Mouse (Mus musculus) T-helper 17 cell (primary cell): ENCODE measurements around the gene Clasrp.

Source experiments
- in situ Hi-C, 2 experiments: fragments of 300-600 bp; cut with MboI, MseI; formaldehyde crosslinking; loops; 1 replicate in 1 of 2; 2 replicates in 1 of 2; pipeline ENCODE4 v1.15.1; 2025; ENCODE audit warnings: high pct_unique_total_duplicates in 2 of 2

Clasrp gene

DNA sequence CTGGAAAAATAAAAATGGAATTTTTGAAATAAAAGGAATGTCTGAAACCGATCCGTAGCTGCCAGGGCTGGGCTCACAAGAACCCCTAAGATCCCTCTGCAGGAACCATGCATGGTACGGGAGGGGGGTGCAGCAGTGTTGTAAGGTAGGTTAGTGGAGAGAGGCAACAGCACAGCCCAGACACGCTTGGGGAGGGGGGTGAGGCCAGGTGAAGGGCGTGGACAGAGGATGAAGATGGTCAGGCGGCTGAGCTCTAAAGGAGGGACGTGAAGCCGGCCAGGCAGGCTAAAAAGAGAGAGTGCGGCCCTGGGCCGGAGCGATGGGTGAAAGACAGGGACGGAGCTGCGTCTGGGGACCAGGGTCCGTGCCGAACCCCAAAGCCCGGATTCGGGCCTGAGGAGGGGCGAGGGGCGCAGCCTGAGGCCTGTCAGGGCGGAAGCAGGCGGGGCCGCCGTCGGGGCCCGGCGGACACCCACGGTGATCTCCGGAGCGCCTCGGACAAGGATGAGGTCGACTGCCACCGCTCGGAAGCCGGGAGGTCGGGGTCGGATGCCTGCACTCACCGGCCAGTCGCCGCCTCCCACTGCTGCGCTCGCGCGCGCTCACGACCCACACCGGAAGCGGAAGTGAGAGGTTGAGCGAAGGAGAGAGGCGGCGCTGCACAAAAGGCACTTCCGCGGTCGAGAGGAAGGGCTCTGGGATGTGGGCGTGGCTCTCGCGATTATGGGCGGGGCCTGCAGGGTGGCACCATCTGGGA lies at the start of gene Clasrp:
Gene Clasrp, minus strand, starts transcription at position 638 of the 757 bp plus-strand sequence.
- in situ Hi-C loops = no loop called here

DNA sequence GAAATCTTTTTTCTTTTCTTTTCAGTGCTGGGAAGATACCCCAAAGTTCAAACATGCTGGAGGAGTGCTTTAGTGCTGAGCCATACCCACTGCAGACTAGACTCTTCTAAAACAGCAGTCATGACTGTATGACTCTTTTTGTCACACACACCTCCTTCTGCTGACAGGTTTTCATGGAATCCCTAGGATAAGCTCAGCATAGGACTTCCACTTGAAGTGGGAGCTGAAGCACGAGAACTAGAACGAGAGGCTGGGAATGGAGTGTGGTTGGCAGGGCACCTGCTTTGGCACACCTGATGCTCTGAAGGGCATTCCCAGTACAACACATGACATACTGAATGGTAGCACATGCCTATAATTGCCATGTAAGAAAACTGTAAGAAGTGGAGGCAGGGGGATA lies 48.3 kb upstream of the Clasrp start:
- in situ Hi-C loops = no loop called here

DNA sequence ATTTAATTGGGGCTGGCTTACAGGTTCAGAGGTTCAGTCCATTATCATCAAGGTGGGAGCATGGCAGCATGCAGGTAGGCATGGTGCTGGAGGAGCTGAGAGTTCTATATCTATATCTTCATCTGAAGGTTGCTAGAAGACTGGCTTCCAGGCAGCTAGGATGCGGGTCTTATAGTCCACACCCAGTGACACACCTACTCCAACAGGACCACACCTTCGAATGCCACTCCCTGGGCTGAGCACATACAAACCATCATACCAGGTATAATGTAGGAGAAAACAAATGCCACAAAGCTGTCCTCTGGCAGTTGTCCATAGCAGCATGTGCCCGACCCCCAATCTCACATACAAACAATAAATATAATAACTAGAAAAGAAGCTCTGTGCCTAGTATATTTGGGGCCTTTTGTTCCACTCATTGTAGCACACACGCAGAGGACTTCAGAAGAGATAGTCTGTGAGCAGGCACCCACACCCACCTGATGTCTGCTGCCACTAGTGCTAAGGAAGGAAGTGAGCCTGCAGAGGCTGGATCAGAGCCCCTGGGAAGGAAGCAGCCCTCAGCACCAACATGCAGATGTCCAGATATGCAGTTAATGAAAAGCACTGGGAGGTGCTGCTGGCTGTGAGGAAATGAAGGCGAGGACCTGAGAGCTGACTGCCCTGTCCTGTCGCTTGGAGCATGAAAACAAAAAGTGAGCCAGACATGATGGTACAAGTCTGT lies 46.9 kb upstream of the Clasrp start:
- in situ Hi-C loops = no loop called here

DNA sequence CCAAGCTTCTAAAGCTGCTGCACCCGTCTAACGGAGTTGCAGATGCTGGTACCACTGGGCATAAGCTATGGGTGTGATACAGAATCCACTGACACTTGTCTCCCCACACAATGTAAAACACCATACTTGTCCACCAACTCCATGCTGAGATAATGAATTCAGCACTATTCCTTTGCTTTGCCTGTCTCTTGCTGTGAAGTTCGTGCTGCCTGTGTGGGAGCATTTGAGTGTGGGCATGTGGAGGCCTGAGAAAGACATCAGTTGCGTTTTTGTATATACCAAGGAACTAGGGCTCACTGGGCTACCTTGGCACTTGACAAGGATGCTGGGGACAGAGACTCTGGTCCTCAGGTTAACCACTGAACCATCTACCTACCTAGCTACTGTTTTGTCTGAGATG lies 36.9 kb upstream of the Clasrp start:
- in situ Hi-C loops = no loop called here

DNA sequence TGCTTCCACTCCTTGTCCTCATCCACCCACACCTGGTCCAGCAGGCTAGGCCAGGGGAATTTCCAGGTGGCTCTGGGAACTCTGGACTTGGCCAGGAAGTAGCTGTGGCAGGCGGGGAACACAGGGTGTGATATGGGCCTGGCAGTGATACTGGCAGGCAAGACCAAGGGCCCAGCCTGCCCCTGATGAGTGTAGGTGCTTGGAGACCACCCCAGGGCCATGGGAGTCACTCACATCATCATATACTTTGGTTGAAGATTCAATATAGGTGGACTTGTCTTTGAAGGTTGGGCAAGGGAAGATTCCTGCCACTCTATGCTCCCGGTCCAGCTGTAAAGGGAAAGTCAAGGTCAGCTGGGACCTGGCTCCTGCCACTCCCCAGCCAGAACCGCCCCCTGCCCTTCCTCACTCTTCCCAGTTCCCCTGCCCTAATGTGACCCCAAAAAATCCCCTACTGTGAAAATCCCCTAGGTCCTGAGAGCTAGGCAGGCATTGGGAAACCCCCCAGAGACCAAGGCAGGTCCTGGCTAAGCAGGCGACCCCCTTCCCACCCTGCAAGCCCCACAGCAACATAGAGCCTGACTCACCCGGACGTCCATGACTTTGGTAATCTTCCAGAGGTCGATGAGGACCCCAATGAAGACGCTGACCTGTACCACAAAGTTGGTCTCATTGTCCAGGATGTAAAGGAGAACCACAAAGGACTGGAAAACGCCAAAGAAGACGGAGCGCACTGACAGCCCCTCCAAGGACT lies 31.0 kb upstream of the Clasrp start:
- in situ Hi-C loops = no loop called here

DNA sequence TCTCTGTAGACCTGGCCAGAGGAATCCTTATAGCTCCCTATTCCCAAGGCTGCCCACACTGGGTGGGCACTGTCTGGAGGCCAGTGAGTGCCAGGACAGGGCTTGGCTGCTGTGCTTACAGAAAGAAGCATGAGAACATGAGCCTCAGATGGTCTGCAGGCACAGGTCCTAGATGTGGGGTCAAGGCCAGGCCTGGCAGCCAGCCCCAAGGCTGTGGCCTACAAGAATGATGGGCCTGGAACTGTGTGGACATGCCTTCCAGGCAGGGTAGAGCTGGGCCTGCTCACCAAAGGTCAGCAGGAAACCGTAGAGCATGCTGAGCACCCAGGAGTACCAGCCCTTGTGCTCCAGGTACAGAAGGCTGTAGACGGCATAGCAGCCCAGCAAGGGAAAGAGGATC lies 30.3 kb upstream of the Clasrp start:
- in situ Hi-C loops = no loop called here

DNA sequence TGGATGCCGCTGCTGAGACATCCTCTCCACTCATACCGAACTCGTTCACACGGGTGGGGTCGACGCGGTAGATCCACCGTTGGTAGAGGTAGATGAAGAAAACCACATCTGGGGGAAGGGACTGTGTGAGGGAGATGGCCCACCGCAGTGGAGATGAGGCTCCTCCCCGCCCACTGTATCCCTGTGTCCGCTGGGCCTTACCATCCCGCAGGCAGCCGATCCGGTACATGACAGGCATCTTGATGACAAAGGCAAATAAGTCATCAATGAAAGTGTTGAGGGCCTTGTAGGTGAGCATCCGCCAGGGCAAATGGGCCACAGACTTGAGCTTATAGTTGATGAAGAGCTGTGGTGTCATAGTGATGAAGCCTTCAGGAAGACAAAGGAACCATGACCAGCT lies 29.6 kb upstream of the Clasrp start:
- in situ Hi-C loops = no loop called here

DNA sequence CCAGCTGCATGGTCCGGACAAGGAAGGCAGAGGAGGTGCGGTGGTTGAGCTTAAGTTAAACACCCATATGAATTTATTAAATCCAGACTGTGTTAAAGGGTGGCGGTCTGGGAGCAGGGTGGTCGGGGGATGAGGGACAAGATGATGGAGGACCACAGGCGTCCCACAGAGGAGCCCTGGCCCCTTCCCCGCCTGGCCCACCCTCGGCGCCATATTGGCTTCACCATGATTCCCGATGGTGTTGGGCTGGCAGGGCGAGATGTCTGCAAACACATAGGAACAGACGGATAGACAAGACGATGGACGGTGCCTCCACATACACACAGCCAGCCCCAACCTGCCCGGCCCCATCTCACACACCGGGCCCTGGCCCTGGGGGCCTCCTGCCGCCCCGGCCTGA lies 28.9 kb upstream of the Clasrp start:
- in situ Hi-C loops = no loop called here

DNA sequence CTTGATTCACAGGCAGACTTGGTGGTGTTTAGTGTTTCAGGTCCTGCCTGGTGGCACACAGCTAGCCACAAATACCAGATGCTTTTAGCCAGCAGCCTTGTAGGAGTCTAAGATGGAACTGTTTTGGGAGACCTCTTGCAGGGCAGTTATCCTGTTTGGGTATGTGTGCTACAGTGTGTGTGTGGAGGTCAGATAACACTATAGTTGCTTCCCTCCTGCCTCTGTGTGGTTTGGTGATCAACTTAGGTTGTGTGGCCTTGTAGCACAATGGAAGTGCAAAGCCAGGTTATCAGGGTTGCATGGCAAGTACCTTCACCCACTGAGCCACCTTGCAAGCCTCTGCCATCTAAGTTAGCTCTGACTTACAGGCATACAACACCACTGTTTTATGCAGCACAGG lies 28.4 kb upstream of the Clasrp start:
- in situ Hi-C loops = no loop called here

DNA sequence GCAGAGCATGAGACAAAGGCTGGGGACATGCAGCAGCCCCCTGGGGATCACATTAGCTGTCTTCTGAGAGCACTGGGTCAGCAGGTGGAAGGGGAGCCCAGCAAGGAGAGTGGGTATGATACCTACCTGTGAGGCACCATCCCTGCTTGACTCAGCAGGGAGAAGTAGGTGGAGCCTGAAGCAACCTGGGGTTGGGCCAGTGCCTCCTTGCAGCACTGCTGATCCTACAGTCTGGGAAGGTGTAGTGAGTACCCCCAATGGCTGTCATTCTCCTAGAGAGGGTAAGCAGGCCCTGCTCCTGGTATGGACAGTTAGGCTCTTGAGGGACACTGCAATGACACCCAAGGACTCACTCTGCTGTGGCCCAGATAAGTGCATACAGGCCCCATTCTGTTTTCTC lies 28.0 kb upstream of the Clasrp start:
- in situ Hi-C loops = no loop called here

DNA sequence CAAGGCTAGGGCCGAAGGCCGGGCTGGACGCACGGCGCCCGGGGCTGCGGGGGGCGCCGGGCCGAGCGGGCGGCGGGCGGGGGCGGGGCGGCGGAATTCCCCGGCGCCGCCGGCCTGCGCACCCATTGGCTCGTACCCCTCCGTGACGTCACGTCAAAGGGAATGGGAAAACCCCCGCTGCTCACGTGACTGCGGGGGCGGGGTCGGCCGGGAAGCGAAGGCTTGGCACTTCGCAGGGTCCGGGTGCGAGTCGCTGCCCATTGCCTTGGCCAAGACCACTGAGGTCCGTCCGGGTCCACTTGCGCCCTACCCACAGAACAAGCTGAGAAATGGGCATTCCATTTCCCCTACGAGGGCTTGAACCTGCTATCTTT lies 25.1 kb upstream of the Clasrp start, which contains the start of gene Relb:
Gene Relb, minus strand, starts transcription at position 78 of the 374 bp plus-strand sequence.
- in situ Hi-C loops = no loop called here

DNA sequence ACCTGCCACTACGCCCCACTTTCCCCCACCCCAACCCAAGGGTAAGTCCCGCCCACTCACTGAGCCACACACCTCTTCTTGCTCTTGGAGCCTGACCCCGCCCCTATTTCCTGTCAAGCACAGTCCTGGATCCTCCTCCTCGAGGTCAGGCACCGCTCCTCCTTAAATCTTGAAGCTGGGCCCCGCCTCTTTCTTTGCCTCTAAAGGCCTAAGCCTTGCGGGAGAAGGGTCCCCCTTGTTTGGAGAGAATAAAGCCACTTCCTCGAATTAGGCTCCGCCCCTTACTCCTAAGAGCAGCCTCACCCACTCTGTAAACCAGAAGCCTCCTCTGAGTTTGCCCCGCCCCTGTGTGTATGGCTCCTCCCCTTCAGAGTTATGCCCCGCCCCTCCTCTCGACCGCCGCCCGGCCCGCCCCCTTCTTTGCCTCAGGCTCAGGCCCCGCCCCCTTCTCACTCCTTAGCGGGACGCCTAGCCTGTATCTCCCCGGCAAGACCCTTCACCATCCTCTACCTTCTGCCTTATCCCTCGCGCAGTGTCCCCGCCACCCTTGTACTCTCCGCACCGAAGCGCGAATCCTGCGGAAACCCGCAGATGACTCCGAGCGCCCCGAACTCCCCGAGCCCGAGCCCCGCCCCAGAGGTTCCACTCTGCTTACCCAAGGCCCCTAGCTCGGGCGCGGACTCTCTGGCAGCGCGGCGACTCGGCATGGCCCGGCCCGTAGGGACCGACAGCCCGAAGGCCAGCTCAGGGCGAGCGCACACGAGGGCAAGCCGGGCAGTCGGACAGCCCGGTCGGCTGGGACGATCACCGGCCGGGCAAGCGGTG lies 24.5 kb upstream of the Clasrp start:
- in situ Hi-C loops = no loop called here

DNA sequence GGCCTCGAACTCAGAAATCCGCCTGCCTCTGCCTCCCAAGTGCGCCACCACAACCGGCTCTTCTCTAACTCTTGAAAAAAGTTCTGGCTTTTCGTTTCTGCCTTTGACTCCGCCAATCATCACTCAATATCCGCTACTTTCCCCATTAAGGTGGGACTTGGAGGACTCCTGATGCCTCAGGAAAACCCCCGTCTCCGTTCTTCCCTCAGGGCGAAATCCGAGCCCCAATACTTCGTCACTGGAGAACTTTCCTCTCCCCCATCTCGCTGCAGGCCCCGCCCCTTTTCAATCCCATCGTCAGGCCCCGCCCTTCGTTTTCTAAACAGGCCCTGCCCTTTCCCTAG lies 23.9 kb upstream of the Clasrp start:
- in situ Hi-C loops = no loop called here

DNA sequence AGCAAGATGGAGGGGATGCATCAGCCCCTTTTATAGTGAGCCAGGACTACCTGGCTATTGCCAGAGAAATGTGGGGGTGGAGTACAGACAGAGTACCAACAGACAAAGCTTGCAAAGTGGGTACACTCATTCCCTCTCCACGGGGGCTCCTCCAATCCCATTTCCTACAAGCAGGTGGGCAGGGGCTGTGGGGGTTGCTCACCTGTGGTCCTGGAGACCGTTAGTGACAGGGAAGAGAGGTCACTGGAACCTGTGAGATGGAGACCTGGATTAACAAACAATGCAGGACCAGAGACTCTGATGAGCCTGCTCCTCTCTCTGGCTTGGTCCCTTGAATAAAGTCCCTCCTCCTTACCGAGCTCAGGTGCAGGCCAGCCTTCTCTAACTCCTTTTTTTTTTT lies 23.4 kb upstream of the Clasrp start:
- in situ Hi-C loops = no loop called here

DNA sequence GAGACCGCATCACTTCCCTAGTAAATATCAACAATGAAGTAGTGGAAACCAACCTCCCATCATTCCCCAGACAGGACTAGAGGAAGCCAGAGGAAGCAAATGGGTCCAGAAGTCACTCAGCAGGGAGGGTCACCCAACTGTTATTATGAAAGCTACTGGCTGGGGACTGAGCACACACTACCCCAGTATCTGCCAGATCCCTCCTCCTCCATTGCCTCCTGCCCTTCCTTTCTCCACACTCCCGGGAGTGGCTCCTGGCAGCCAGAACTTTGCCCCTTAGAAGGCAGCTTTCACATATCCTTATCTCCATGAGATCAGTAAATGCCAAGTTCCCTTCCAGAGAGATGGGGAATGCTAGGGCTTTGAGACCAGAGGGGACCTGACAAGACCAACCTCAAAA lies 19.1 kb upstream of the Clasrp start:
- in situ Hi-C loops = no loop called here

DNA sequence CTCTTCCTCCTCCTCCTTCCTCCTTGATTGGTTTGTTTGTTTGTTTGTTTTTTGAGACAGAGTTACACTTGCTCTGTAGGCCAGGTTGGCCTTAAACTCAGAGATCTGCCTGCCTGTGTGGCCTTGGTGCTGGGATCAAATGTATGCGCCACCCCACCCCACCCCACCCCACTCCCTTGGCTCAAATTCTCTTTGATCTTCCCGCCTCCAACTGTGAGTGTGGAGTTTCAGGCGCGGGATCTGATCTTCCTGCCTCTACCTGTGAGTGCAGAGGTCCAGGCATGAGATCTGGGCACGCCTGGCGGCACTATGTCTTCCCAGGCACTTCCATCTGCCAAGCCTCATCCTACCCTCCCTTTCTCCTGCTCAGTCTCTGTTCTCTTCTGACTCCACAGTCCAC lies 18.0 kb upstream of the Clasrp start:
- in situ Hi-C loops = no loop called here

DNA sequence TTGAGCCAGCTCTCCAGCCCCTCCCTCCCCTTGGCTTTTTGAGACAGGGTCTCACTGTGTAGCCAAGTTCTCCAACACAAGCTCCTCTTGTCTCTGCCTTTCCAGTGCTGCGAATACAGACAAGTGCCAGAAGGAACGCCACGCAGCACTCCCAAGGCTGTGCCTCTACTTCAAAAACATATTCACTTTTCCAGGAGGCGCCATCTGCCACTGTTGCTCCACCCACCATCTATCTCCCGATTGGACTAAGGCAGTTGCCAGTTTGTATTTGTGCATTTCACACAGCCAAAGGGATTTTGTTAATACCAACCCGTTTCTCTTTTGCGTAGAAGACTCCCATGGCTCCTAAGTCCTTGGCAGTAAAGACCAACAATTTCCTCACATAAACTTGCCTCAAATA lies 16.5 kb upstream of the Clasrp start:
- in situ Hi-C loops = no loop called here

DNA sequence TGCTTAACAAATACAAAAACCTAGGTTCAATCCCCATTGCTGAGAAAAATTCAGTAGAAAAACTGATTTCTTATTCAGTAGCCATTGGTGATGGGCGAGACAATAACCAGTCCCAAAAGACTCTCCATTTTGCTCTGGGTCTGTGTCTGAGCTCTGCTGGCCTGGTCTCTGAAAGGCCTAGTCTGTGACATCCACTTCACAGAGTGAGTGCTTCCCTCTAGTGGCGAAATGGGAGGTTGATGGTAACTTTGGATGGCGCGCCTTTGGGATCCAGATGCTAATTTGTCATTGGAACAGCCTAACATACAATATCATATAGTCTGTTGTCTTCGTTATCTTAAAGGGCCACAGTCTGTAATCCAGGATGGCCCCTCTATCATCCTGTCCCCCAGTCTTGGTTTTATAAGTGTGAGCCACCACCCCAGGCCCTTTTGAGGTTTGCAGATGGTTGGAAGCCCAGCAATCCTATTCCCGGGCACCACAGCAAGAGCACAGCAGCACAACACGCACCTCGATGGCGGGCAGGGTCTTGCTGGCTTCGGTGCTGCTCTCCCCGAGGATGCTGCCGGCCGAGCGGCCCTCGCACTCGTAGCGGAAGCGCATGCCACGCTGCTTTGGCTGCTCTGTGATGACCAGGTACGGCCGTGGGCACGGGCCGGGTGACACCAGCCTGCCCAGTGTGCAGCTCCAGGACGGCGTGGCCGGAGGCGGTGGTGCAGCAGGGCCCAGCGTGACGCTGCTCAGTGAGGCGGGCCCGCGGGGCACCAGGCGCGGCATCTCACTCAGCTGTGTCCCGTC lies 14.9 kb upstream of the Clasrp start:
- in situ Hi-C loops = no loop called here

DNA sequence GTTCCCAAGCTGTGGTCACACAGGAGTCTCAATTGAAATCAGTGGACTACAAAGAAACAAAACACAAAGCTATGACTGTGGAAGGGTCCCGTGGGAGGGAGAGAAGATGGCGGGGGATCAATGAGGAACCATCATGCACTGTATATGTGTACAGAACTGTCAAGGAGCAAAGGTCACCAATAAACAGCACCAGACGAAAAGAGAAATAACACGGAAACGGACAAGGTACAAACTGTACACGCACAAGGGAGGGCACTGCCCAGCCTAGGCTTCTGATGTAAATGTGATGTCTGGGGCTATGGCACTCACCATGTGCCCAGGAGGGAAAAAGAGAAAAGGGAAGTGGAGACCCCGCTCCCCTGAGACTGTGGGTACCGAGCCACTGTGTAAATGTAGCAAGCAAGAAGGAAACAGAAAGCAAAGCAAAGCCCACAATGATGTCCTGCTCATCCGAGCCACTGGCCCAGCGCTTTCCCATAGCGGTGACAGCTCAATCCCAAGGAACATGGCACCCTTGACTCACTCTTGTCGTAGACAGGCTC lies 10.8 kb upstream of the Clasrp start:
- in situ Hi-C loops = no loop called here

DNA sequence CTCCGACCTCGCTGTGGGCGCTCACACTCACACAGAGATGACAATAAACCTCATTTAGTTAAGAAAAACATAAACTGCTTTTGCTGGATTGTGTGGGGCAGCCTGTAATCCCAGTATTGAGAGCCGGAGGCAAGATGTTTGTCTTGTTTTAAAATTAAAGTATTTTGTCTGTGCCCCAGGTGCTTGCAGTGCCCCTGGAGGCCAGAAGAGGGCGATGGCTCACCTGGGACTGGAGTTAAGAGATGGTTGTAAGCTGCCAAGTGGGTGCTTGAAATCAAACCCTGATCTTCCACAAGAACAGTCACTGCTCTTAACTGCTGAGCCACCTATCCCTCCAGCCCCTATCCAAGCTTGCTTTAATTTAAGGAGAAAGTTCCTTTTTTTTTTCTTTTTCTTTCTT lies 6.7 kb upstream of the Clasrp start:
- in situ Hi-C loops = no loop called here
